Mouse (Mus musculus) Muller cell, postnatal 12 days (primary cell): ENCODE data around the gene Mysm1.
A peak's percentile ranks its signal among the peaks of the same experiment; 100 is the strongest.

ENCODE experiments used
- DNase-seq: peaks from one replicate; pipeline ENCODE4 v3.0.0-alpha.2; 2015; ENCODE audit errors: inconsistent ontology term

Gene Mysm1

GRCm38 (mm10) chr4:94978590-94979499 is at the start of gene Mysm1:
TSS of gene Mysm1 (minus strand) at chr4:94979100.
- DNase-seq: peak; percentile 95

- DNase-seq: peak; percentile 65
Observed at GRCm38 (mm10) chr4:95025847-95026600, 47.1 kb upstream of the Mysm1 start.

- DNase-seq: peak; percentile 80
Observed at GRCm38 (mm10) chr4:95023350-95023953, 44.6 kb upstream of the Mysm1 start.

GRCm38 (mm10) chr4:95021649-95022637 is 43.0 kb upstream of the Mysm1 start:
- DNase-seq: no peak

- no peak for DNase-seq
Observed at GRCm38 (mm10) chr4:95020201-95020600, 41.3 kb upstream of the Mysm1 start.

- DNase-seq: no peak
Observed at GRCm38 (mm10) chr4:95018221-95018620, 39.3 kb upstream of the Mysm1 start.

GRCm38 (mm10) chr4:95012706-95013105 is 33.8 kb upstream of the Mysm1 start:
- no peak for DNase-seq

GRCm38 (mm10) chr4:95012256-95012655 is 33.4 kb upstream of the Mysm1 start:
- peak; percentile 52 for DNase-seq

GRCm38 (mm10) chr4:95008175-95009057 is 29.5 kb upstream of the Mysm1 start:
- DNase-seq: peak; percentile 51

- DNase-seq: no peak
Observed at GRCm38 (mm10) chr4:95007759-95008158, 28.9 kb upstream of the Mysm1 start.

- no peak for DNase-seq
Observed at GRCm38 (mm10) chr4:95005251-95005830, 26.4 kb upstream of the Mysm1 start.

- DNase-seq: peak; percentile 84
Observed at GRCm38 (mm10) chr4:95001043-95001775, 22.3 kb upstream of the Mysm1 start.

- no peak for DNase-seq
Observed at GRCm38 (mm10) chr4:95000147-95000546, 21.2 kb upstream of the Mysm1 start.

- no peak for DNase-seq
Observed at GRCm38 (mm10) chr4:94999249-94999648, 20.3 kb upstream of the Mysm1 start.

GRCm38 (mm10) chr4:94995862-94996261 is 17.0 kb upstream of the Mysm1 start:
- DNase-seq: no peak

- DNase-seq: no peak
Observed at GRCm38 (mm10) chr4:94990204-94990603, 11.3 kb upstream of the Mysm1 start.

GRCm38 (mm10) chr4:94987725-94988124 is 8.8 kb upstream of the Mysm1 start:
- no peak for DNase-seq

GRCm38 (mm10) chr4:94979500-94979915 is 608 bp upstream of the Mysm1 start:
- no peak for DNase-seq

GRCm38 (mm10) chr4:94973321-94973720 is 5.6 kb downstream of the Mysm1 start:
- no peak for DNase-seq
